Mouse (Mus musculus) spleen, postnatal 4 days (tissue): ENCODE data around the gene Tlk2.

ENCODE experiments used
- DNase-seq, 2 experiments: peaks; one replicate each; pipeline ENCODE4 v3.0.0; 2022; ENCODE audit warnings: low spot score in 2 of 2

The Tlk2 gene

GRCm38 (mm10) chr11:105164516-105165510, 13.8 kb upstream of the Tlk2 start:
- DNase-seq, result no peak

GRCm38 (mm10) chr11:105166780-105167179, 11.8 kb upstream of the Tlk2 start:
- no peak for DNase-seq

GRCm38 (mm10) chr11:105179523-105179922, 916 bp downstream of the Tlk2 start:
- DNase-seq, result no peak

- peak; percentile 48 to 82 for DNase-seq
These were observed 2.0 kb downstream of the Tlk2 start for GRCm38 (mm10) chr11:105180471-105181091.

- DNase-seq, result peak; percentile 90 to 98
These were observed 2.6 kb downstream of the Tlk2 start for GRCm38 (mm10) chr11:105181126-105181637.

- DNase-seq, result peak; percentile 58 to 86
These were observed 3.3 kb downstream of the Tlk2 start for GRCm38 (mm10) chr11:105181689-105182460.

- no peak for DNase-seq
These were observed 3.9 kb downstream of the Tlk2 start for GRCm38 (mm10) chr11:105182461-105182855.

GRCm38 (mm10) chr11:105184678-105185077, 6.1 kb downstream of the Tlk2 start:
- no peak for DNase-seq

- DNase-seq, result no peak
These were observed 13.6 kb downstream of the Tlk2 start for GRCm38 (mm10) chr11:105192186-105192585.

GRCm38 (mm10) chr11:105196893-105197662, 18.5 kb downstream of the Tlk2 start:
- DNase-seq, result no peak

GRCm38 (mm10) chr11:105202403-105202802, 23.8 kb downstream of the Tlk2 start:
- no peak for DNase-seq

GRCm38 (mm10) chr11:105210007-105210406, 31.4 kb downstream of the Tlk2 start:
- DNase-seq, result no peak

- no peak for DNase-seq
These were observed 35.6 kb downstream of the Tlk2 start for GRCm38 (mm10) chr11:105214257-105214656.

- no peak for DNase-seq
These were observed 39.2 kb downstream of the Tlk2 start for GRCm38 (mm10) chr11:105217771-105218170.

- no peak for DNase-seq
These were observed 55.9 kb downstream of the Tlk2 start for GRCm38 (mm10) chr11:105234501-105234900.

GRCm38 (mm10) chr11:105240991-105241390, 62.4 kb downstream of the Tlk2 start:
- DNase-seq, result no peak

- no peak for DNase-seq
These were observed 67.8 kb downstream of the Tlk2 start for GRCm38 (mm10) chr11:105246369-105246768.

- DNase-seq, result no peak
These were observed 68.2 kb downstream of the Tlk2 start for GRCm38 (mm10) chr11:105246785-105247184.

GRCm38 (mm10) chr11:105247321-105247720, 68.7 kb downstream of the Tlk2 start:
- no peak for DNase-seq

- DNase-seq, result no peak
These were observed 81.1 kb downstream of the Tlk2 start for GRCm38 (mm10) chr11:105259733-105260132.

GRCm38 (mm10) chr11:105261116-105261515, 82.5 kb downstream of the Tlk2 start:
- no peak for DNase-seq
